Mouse (Mus musculus) brain, embryonic 14.5 days (tissue): ENCODE measurements around the gene Tinf2. TPM values are rescaled to one million over a fixed set of nuclear protein-coding genes. Genes with fewer than 3 reads are reported as not detected.

Experiments used
- DNase-seq: peaks from one replicate; pipeline ENCODE4 v3.0.0-alpha.2; 2011; ENCODE audit warnings: low read depth
- CTCF ChIP-seq: fragments of 200-500 bp; IDR thresholded peaks from 2 replicates; pipeline ENCODE4 v1.5.1; 2012; ENCODE audit warnings: inconsistent platforms, mild to moderate bottlenecking, moderate library complexity, borderline replicate concordance; ENCODE audit not compliant: insufficient read depth, insufficient read length; ENCODE audit errors: extremely low read depth
- POLR2A ChIP-seq: fragments of 200-500 bp; IDR thresholded peaks from 2 replicates; pipeline ENCODE4 v1.6.1; 2012; ENCODE audit warnings: mild to moderate bottlenecking, inconsistent platforms, borderline replicate concordance; ENCODE audit not compliant: poor library complexity, insufficient read depth, insufficient read length, severe bottlenecking; ENCODE audit errors: extremely low read depth
- polyA plus RNA-seq: library from polyadenylated mRNA; depleted of rRNA; stranded (reverse); fragments of >200 nt; gene quantifications from 2 replicates; pipeline ENCODE4 v1.2.3, GENCODE M21; 2012; rRNA removed

The Tinf2 gene
- polyA plus RNA-seq: 23.2 and 31.9 TPM in 2 replicates

DNA sequence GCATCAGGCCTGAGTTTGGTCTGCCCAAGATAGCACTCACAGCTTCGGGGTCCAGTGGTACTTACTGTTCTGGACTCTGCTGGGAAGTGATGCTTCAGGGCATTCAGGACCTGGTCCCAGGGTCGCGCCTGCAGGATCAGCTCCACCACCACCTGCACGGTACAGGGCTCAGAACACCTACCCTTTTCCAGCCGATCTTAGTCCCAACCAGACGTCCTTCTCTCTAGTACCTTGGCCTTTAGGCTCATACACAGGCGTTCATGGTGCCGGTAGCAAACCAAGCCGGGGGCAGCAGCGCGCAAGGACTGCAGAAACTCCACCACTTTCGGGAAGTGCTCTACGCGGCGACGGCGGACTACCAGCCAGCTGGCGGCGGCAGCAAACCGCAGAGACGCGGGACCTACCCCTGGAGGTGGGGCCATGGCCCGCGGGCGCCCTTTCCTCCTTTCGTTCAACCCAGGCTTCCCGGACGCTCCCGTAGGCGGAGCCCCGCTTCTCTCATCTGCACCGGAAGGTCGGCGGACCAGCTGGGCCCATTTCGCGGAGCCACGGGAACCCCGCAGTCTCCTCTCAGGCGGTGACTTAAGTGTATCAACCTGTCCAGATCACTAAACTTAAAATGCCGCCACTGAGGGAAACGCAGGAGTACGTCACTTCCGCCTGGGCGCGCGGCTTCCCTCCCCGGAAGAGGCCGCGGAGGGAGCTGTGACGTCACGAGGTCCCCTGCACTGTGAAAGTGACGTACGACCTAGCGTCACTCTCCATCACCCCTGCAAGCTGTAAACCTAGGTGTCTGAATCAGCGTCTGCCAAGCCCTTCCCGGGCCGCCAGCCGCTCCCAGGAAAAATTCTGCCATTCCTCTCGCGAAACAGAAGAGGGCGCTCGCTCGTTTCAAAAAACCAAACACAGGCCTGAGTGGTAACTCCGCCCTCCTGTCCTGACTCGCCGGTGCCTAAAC is at the start of gene Tinf2:
Gene Tinf2 (minus strand): TSS at position 661 of the 958 bp plus-strand sequence.
- DNase-seq: peak; percentile 99

DNA sequence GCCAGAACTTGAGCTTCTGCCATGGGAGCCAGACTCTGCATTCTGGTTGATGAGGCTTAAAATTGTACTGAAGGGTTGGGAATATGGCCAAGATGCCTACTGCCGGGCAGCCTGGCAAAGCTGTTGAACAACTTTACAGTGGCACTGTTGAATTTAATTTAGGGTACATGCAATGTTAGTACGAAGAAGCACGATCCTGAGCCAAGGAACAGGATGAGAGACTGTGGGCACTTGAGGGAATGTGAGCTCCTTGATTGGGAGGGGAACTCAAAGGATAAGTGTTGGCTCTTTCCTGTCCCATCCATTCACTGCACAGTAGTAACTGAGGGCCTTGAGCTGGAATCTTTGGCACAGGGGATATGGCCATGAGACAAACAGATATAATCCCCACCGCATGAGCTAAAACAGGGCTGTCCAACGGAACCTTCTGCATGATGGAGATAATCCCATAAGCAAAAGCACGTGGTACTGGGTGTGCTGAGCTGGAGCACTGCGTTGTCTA is 49.0 kb upstream of the Tinf2 start:
- TF ChIP-seq POLR2A: no peak
- no peak for TF ChIP-seq CTCF
- peak; percentile 73 for DNase-seq

More for the DNA sequence above, at the start of gene Tinf2:
- TF ChIP-seq CTCF: peak; percentile 88
- TF ChIP-seq POLR2A: no peak

DNA sequence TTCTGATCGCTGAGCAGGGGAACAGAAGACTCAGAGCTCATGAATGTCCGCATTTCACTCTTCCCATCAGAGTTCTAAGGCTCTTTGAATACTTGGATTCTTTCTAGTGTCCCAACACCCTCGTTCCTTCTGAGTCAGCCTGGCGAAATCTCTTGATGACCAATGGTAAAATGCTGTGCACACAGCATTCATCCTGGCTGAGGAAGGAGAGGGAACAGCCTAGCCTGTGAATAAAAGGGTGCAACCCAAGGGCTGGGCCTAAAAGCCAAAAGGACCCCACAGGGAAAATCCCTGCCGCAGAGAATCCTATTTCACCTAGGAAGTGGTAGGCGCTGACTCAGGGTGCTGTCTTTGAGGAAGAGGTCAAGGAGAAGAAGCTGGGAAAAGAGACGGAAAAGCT is 48.5 kb upstream of the Tinf2 start:
- DNase-seq: no peak

DNA sequence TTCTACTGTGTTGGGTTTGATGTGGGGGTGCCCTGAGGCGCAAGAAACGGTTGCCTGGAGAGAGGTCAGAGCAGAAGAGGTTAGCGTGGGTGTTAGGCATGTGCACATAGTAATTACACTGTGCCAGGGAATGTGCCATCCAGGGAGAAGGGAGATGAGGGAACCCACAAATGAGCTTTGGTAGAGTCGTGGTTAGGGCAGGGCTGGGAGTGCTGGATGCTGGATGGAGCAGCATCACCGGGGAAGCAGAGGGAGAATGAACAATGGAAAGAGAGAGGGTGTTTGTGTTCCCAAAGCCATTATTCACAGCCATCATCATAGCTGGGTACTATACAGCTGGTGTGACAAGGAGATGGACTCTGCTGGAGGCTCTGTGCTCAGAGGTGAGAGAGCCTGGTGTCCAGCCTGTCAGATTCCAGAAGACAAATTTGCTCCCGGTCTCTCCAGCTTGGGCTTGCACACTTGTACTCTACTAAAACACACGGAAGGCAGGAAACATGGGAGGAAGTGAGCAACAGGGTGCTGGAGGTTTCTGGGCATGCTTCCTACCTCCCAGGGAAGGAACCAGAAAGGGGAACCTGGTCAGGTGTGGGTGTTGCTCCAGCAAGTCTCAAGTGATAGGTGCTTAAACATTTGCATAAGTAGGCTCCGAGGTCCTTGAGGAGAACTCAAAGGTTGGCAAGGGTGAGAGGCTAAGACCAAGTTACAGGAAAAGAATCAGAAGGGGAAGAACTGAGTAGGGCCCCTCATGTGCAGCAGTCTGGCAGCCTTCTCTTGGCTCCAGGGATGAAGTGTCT is 46.5 kb upstream of the Tinf2 start:
- TF ChIP-seq POLR2A (no peak), CTCF (no peak)
- DNase-seq: no peak

More for the DNA sequence above, 48.5 kb upstream of the Tinf2 start:
- TF ChIP-seq CTCF (no peak), POLR2A (no peak)

DNA sequence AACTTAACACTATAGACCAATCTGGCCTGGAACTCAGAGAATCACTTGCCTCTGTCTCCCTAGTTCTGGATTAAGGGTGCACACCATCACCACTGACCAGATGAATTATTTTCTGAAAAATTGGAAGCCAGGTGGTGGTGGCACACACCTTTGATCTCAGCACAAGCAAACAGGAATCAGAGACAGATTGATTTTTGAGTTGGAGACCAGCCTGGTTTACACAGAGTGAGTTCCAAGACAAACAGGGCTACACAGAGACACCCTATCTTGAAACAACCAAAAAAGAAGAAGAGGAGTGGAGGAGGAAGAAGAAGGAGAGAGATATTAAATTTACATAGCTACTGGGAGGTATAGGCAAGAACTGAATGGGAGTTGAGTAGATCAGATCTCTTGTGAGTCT is 44.6 kb upstream of the Tinf2 start:
- no peak for DNase-seq
- TF ChIP-seq CTCF (no peak), POLR2A (no peak)

DNA sequence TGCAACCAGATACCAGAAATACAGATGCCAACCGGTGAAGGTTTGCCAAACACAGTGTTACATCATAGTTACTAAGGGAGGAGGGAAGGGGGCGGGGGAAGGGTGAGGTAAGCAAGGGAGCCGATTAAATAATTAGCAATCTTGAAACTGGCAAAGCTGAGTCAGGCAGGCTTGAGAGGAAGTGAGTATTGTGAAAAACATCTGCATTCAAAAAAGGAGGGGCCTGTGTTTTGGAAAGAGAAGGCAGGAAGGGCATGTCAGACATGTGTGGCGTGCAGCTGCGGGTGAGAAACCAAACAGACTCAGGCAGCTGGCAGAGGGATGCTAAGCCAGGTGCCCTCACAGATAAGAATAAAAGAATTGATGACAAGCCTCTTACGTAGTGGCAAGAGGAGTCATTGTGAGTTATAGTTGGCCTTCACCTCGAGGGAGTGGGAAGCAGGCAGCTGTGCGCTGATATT is 42.8 kb upstream of the Tinf2 start:
- DNase-seq: peak; percentile 8
- TF ChIP-seq POLR2A: no peak
- no peak for TF ChIP-seq CTCF

DNA sequence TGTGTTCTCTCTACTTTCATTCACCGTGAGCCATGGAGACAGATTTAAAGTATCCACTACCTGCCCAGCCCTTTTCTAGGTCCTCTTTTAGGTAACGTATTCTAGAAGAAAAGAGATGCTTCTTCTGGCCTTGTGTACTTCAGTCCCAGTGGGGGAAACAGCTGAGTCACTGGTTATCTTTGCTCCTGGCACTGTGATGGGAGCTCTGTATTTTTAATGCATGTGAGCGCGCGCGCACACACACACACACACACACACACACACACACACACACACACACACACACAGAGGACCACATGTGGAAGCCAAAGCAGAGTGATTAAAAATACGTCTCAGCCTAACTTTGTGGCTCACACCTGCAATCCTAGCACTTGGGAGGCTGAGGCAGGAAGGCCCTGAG is 41.8 kb upstream of the Tinf2 start:
- TF ChIP-seq POLR2A: no peak
- no peak for TF ChIP-seq CTCF
- no peak for DNase-seq

DNA sequence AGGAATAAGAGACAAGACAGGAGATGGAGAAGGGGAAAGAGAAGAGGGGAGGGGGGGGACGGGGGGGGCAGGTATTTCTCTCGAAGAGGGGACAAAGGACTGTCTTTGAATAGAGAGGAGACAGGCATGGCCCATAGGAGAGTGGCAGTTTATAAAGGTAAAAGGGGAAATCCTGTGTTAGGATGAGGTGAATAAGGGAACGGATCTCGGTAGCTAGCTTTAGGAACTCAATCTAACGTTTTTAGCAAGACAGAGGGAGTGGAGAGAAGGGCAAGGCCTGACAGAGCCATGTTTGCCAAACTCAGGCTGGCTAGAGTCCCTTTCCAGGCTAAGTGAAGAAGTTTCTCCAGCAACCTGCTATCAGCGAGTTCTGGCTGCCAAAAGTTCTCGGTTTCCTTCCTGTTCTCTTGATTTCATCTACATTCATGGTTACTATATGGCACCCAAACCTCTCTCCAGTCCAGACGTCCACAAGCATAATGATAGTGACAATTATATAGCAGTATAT is 40.9 kb upstream of the Tinf2 start:
- peak; percentile 14 for DNase-seq
- TF ChIP-seq POLR2A: no peak
- no peak for TF ChIP-seq CTCF

DNA sequence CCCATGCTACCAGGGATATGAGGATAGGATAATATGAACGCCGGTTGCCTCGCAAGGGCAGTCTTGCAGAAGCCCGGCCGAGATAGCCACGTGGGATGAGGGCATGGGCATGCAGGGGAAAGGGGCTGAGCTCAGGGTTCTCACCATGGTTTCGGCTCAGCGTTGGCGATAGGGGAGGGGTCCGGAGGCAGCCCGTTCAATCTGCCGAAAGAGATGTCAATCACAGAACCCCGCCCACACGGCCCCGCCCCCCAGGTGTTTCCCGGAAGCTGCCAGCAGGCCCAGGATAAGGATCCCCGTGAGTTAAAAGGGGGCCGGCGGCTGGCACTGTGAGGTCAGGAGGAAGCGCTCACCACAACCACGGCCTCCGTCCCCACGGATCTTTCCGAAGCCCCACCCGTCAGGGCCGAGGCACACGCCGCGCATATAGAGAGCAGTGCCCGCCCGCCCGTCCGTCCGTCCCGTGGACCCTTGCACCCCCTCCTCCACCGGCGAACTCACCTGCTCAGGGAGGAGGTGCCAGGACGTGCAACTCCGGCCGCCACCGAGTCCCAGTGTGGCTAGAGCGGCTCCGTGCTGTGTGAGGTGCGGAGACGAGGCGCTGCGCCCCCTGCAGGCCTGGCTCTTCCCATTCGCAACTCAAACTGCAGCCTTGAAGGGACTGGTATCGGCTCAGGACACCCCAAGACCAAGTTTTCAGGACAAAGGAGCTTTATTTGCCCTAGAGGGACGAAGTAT is 40.2 kb upstream of the Tinf2 start, which contains the start of gene Rabggta:
Gene Rabggta (minus strand): TSS at position 564 of the 738 bp plus-strand sequence.
- peak; percentile 98 for DNase-seq
- peak; percentile 94 for TF ChIP-seq CTCF
- TF ChIP-seq POLR2A: peak; percentile 44; the same call in 1 of the 2 replicates

DNA sequence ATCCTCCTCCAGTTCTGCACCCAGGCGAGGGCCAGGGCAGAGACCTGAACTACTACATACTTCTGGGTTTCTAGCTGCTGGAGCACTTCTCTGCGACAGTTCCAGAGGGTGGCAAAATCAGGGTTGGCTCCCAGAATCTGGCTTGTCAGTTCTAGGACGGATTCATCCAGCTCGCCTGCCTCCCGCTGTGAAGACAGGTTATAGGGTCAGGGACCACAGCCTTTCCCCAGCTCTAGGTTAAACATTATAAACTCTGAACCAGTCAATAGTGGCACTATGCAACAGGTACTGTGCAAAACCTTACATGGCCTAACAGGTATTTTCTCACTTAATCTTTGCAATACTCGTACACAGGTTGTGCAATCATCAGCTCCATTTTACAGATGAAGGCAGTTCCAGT is 39.5 kb upstream of the Tinf2 start:
- DNase-seq: no peak

More for the DNA sequence above, 39.5 kb upstream of the Tinf2 start:
- TF ChIP-seq POLR2A (no peak), CTCF (no peak)
